Mouse (Mus musculus): Measurements from ENCODE around the gene Zdhhc22. TPM values are rescaled to one million over a fixed set of nuclear protein-coding genes. Genes with fewer than 3 reads are reported as not detected.
A peak's percentile ranks its signal among the peaks of the same experiment; 100 is the strongest.

The Zdhhc22 gene
- total and polyA plus RNA-seq, 3 experiments, result 0.10 TPM; not detected in 2

- H3K9me3 ChIP-seq (replicated peaks; ENCODE audit: insufficient read depth, low read length), result no peaks in the 10 kb centered on the region
- no peaks in the 10 kb centered on the region; a peak in 1 of 4 replicates for H3K27me3 ChIP-seq (ENCODE audit: control insufficient read depth in 1 of 2, insufficient read depth in 2 of 2, low read length in 2 of 2)
- no peaks in the 10 kb centered on the region for H3K79me2 ChIP-seq (ENCODE audit: control insufficient read depth, insufficient read depth, low read length, poor library complexity)
- DNase-seq (ENCODE audit: low read depth, low spot score), result peak; percentile 65
- H3K27ac ChIP-seq (ENCODE audit: control insufficient read depth, low read depth, low read length), result no peak overlapping the region
- TF ChIP-seq BHLHE40 (IDR thresholded peaks at IDR 0.05; ENCODE audit: borderline replicate concordance, low read depth, low read length) (no peak), ZKSCAN1 (IDR thresholded peaks at IDR 0.05; ENCODE audit: low read depth, low read length) (no peak), ZNF384 (IDR thresholded peaks at IDR 0.05; ENCODE audit: low read depth, low read length) (no peak), ELF1 (IDR thresholded peaks at IDR 0.05; ENCODE audit: low read depth, low read length) (no peak), TCF12 (IDR thresholded peaks at IDR 0.05; ENCODE audit: low read depth, low read length) (no peak), MYB (IDR thresholded peaks at IDR 0.05; ENCODE audit: low read depth, low read length) (no peak), JUND (IDR thresholded peaks at IDR 0.05; ENCODE audit: low read depth, low read length) (no peak), GABPA (IDR thresholded peaks at IDR 0.05; ENCODE audit: low read depth, low read length) (no peak), MXI1 (IDR thresholded peaks at IDR 0.05; ENCODE audit: low read depth, low read length) (peak; percentile 46; the same call in 1 of the 2 replicates), MEF2A (IDR thresholded peaks at IDR 0.05; ENCODE audit: extremely low read depth, insufficient replicate concordance, low read depth, low read length, poor library complexity, severe bottlenecking) (no peak), MAX (IDR thresholded peaks at IDR 0.05; ENCODE audit: low read length) (0 out of 2 replicates have a peak, but pooled peaks have one; percentile 21), E2F4 (IDR thresholded peaks at IDR 0.05; ENCODE audit: borderline replicate concordance, low read depth, low read length) (no peak), ETS1 (IDR thresholded peaks at IDR 0.05; ENCODE audit: low read depth, low read length) (no peak), MAFK (IDR thresholded peaks at IDR 0.05; ENCODE audit: borderline replicate concordance, low read depth, low read length) (no peak), CHD1 (IDR thresholded peaks at IDR 0.05; ENCODE audit: low read depth, low read length) (no peak), ZC3H11A (IDR thresholded peaks at IDR 0.05; ENCODE audit: low read depth, low read length) (no peak), EP300 (IDR thresholded peaks at IDR 0.05; ENCODE audit: low read depth in 1 of 2, low read length in 2 of 2) (no peak), RCOR1 (IDR thresholded peaks at IDR 0.05; ENCODE audit: low read depth, low read length) (no peak), SIN3A (IDR thresholded peaks at IDR 0.05; ENCODE audit: low read length) (peak; percentile 67; the same call in 1 of the 2 replicates), POLR2AphosphoS5 (IDR thresholded peaks at IDR 0.05; ENCODE audit: borderline replicate concordance, low read depth, low read length) (no peak), HCFC1 (IDR thresholded peaks at IDR 0.05; ENCODE audit: low read depth, low read length) (0 out of 2 replicates have a peak, but pooled peaks have one; percentile 26)
- H3K4me3 ChIP-seq (ENCODE audit: control insufficient read depth in 1 of 2, insufficient read depth in 1 of 2, low read depth in 2 of 2, low read length in 2 of 2), result no peak overlapping the region
- no peaks in the 10 kb centered on the region for H3K4me1 ChIP-seq (ENCODE audit: control insufficient read depth in 1 of 2, insufficient read depth in 2 of 2, low read length in 2 of 2)
- H3K9ac ChIP-seq (ENCODE audit: control insufficient read depth, low read depth, low read length, poor library complexity, severe bottlenecking), result no peak overlapping the region
- no peaks in the 10 kb centered on the region for H3K36me3 ChIP-seq (ENCODE audit: control insufficient read depth in 1 of 2, insufficient read depth in 2 of 2, low read length in 2 of 2)
Measured at GRCm38 (mm10) chr12:86984194-86984555, 6.1 kb downstream of the Zdhhc22 start.
